25 mouse cellular contexts compared by ENCODE assay signal in genomic region chr3:103203554-103203953, GRCm38 (mm10).
"Had no signal": no experiment of that assay in that cellular context is flagged by ENCODE, and none has a peak within 500 bp of the region (broad histone marks: within the 10 kb centered on the region; RNA-seq: fewer than 3 reads in every experiment).

No protein-coding gene starts in this region.

- H3K4me3 ChIP-seq: kidney, embryonic 15.5 days; limb, embryonic 10.5 days; limb, embryonic 13.5 days; liver, embryonic 13.5 days; midbrain, embryonic 12.5 days; midbrain, embryonic 15.5 days; neural tube, embryonic 12.5 days; neural tube, embryonic 15.5 days; stomach, embryonic 15.5 days had no signal

- H3K9ac ChIP-seq: kidney, embryonic 15.5 days; limb, embryonic 13.5 days; liver, embryonic 13.5 days; liver, postnatal 0 days; lung, embryonic 14.5 days; midbrain, embryonic 12.5 days; midbrain, embryonic 15.5 days; neural tube, embryonic 12.5 days; neural tube, embryonic 15.5 days; stomach, embryonic 15.5 days had no signal

- H3K36me3 ChIP-seq: kidney, embryonic 15.5 days; limb, embryonic 10.5 days; limb, embryonic 13.5 days; liver, embryonic 13.5 days; midbrain, embryonic 12.5 days; midbrain, embryonic 15.5 days; neural tube, embryonic 12.5 days; neural tube, embryonic 15.5 days; stomach, embryonic 15.5 days had no signal

- H3K27me3 ChIP-seq: kidney, embryonic 15.5 days; limb, embryonic 13.5 days; liver, embryonic 13.5 days; midbrain, embryonic 12.5 days; midbrain, embryonic 15.5 days; neural tube, embryonic 12.5 days; neural tube, embryonic 15.5 days; stomach, embryonic 15.5 days had no signal

- H3K27ac ChIP-seq: kidney, embryonic 15.5 days; limb, embryonic 10.5 days; limb, embryonic 13.5 days; liver, embryonic 13.5 days; macrophage; midbrain, embryonic 12.5 days; midbrain, embryonic 15.5 days; neural tube, embryonic 12.5 days; neural tube, embryonic 15.5 days; stomach, embryonic 15.5 days had no signal

- ATAC-seq: liver, postnatal 0 days; lung, postnatal 0 days; midbrain, embryonic 15.5 days had no signal

- H3K9me3 ChIP-seq: limb, embryonic 10.5 days; midbrain, embryonic 15.5 days; neural tube, embryonic 15.5 days; stomach, embryonic 15.5 days had no signal

- H3K4me1 ChIP-seq: midbrain, embryonic 12.5 days; midbrain, embryonic 15.5 days; neural tube, embryonic 12.5 days; neural tube, embryonic 15.5 days; stomach, embryonic 15.5 days had no signal

- H3K4me2 ChIP-seq: kidney, embryonic 15.5 days; limb, embryonic 13.5 days; liver, embryonic 13.5 days; lung, embryonic 14.5 days; midbrain, embryonic 12.5 days; midbrain, embryonic 15.5 days; neural tube, embryonic 12.5 days; neural tube, embryonic 15.5 days; stomach, embryonic 15.5 days had no signal

- DNase-seq: kidney, adult 8-10 months; kidney, postnatal 10 days; kidney, postnatal 36 days; layer of hippocampus, adult 9-11 months; layer of hippocampus, postnatal 36 days; liver; liver, embryonic 13.5 days; liver, postnatal 0 days; lung, embryonic 14.5 days; right cerebral cortex, adult 18-20 months; right cerebral cortex, postnatal 25 days; spleen, adult 18-20 months; thymus, adult 2 months; thymus, postnatal 14 days; thymus, postnatal 4 days had no signal
